Mouse (Mus musculus): ENCODE data around the gene Ss18l1.

The Ss18l1 gene

DNA sequence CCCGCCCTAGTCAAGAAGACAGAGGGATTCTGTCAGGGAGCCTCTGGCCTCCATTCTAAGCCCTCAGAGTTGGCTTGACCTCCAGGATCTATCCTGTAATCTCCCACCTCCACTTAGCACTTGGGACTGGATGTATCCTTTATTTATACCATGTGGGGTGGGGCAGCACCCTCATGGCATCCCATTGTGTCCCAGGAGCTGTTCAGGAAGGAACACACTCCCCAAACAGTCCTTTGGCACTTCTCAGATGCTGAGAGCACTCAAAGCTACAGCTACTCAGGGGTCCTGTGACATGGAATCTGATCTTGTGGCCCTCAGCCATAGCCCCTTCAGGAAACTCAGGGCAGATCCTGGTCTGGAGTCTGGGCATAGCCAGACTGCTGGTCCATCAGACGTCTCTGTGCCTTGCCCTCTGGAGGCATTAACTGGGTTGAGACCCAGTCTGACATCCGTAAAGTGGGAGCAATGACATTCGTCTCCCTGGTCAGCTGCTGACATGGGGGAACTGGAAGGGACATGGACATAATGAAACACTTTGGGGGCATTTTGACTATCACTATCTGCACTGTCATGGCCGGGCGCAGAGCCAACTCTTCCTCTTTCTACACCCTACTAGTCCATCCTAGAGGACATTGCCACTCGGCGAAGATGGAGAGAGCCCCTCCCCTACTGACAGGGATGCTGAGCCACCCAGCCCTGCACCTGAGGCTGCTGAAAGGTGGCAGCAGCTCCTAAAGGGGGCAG lies 74.6 kb downstream of the Ss18l1 start:
- no peak for ATAC-seq (ENCODE audit: insufficient number of reproducible peaks, low FRiP score, low TSS enrichment)

DNA sequence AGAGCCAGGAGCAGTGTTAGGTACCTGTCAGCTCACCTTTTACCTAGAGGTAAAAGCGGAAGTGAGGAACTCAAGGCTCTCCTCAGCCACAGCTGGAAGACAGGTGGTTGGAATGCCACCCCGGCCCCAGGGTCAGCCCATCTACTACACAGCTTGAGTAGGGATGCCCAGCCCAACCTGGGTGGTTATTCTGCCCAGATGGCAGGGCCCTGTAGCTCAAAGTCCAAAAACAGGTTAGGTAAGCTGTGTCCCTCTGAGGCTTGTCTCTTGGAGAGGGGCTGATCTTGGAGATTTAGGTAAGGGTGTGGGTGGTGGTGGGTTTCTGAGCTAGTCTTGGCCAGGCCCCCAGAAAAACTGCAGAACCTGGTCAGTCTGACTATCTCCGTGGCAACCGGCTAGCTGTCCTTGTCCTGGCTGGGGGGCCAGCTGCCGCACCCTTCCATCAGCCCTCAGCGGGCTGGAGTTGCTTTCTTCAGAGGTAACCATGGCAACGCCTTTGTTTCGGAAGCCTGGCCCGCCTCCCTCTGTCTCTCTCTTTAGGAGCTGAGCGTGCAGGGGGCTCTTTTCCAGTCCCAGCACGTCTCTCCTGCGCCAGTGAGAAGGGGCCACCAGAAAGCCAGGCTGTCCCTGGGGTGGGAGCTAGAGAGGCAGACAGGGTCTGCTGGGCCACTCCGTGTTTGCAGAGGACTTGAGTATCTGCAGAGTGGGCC lies 75.3 kb downstream of the Ss18l1 start:
- no peak for ATAC-seq (ENCODE audit: insufficient number of reproducible peaks, low FRiP score, low TSS enrichment)

DNA sequence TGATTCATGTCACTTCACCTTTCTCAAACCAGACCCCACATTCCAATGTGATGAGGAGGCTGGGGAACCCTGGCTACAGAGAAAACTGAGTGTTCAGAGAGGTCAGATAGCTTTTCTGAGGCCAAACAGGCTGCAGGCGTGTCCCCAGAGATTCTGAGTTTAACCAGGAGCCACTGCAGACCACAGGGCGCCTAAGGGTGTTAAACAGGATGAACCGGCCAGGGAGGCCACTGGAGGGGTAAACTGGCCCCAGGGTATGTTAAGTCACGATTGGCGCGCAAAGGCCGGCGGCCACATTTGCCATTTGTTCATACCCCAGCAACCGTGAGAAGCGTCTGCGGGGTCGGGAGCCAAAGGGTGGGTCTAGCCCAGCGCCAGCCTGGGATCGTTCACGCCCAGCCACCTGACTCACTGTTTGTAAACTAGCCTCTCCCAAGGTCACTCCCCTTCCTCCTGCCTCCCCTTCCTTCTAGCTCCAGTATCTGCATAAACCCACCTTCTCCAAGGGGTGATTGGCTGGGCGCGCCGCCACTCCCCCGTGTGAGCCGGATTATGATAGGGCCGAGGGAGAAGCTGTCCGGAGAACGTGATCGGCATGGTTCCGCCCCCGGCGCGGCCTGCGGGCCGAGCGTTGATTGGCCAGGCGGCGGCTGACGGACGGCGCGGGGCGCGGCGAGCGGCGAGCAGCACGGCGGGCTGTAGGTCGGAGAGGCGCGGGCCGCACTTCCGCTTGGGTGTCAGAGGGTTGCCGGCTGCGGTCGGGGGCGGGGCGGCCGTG lies 76.5 kb downstream of the Ss18l1 start, which contains the start of gene Osbpl2:
Gene Osbpl2 (plus strand): TSS at position 646 of the 778 bp plus-strand sequence.
- peak; percentile 95 for ATAC-seq (ENCODE audit: insufficient number of reproducible peaks, low FRiP score, low TSS enrichment)

Measured in cerebellum, adult (tissue).